Mouse (Mus musculus) bone marrow, adult 2 months (tissue): ENCODE results near the gene Tacc2. TPM values are rescaled to one million over a fixed set of nuclear protein-coding genes. Genes with fewer than 3 reads are reported as not detected.

Experiments used
- H3K27ac ChIP-seq: fragments of 200-500 bp; 2 replicates; pipeline ENCODE4 v1.5.1; 2012; ENCODE audit warnings: low read depth, mild to moderate bottlenecking, control low read depth, inconsistent platforms, low read length; ENCODE audit not compliant: control insufficient read depth, poor library complexity, insufficient read depth
- H3K4me1 ChIP-seq: fragments of 200-500 bp; 2 replicates; pipeline ENCODE4 v1.6.1; 2011; ENCODE audit warnings: low read length; ENCODE audit not compliant: control insufficient read depth, insufficient read depth
- H3K4me3 ChIP-seq: fragments of 200-500 bp; replicated peaks from 2 replicates; pipeline ENCODE3; 2011; ENCODE audit warnings: mild to moderate bottlenecking, low read depth, low read length, control low read depth; ENCODE audit not compliant: control insufficient read depth
- CTCF ChIP-seq: fragments of 200-500 bp; IDR thresholded peaks from 2 replicates; pipeline ENCODE4 v1.5.1; 2011; ENCODE audit warnings: low read length, control low read depth; ENCODE audit not compliant: control insufficient read depth, insufficient read depth
- POLR2A ChIP-seq: fragments of 200-500 bp; IDR thresholded peaks from 2 replicates; pipeline ENCODE4 v1.6.1; 2011; ENCODE audit warnings: low read depth, mild to moderate bottlenecking, control low read depth, low read length, borderline replicate concordance; ENCODE audit not compliant: control insufficient read depth
- WGBS: fragments of 180-500 bp; shearing (Covaris S2); methylation state at CpG from one replicate; pipeline ENCODE4 v1.1.7; 2018; 5-methylcytosine and 5-hydroxymethylcytosine counted together
- polyA plus RNA-seq: library from polyadenylated mRNA; stranded (reverse); fragments of >200 nt; gene quantifications from 2 replicates; pipeline ENCODE4 v1.2.4, GENCODE M21; 2011; ENCODE audit warnings: low replicate concordance; ENCODE audit not compliant: missing spikeins, insufficient read depth, insufficient read length

The Tacc2 gene
- polyA plus RNA-seq, 1 experiment: 12.0 TPM

DNA sequence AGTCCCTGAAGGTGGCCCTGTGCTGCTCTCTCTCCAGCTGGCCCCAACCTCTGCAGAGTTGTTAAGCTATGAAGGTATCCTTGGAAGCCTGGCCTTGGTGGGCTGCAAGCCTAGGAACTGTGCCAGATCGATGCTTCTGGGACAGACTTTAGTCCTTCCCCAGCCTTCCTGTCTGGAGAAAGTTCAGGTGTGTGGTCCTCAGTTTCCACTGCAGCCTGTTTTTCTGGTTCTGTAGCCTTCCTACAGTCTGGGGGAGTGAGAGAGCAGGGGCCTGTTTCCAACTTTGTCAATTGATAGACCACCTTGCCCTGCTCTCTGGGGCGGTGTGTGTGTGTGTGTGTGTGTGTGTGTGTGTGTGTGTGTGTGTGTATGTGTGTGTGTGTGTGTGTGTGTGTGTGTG, 114.7 kb downstream of the Tacc2 start:
- Histone ChIP-seq H3K4me1 (no peaks in the 10 kb centered on the region), H3K27ac (no peak overlapping the region), H3K4me3 (no peak overlapping the region)
- no peak for TF ChIP-seq CTCF
- WGBS: 67% methylated on average over 2 of the region's 2 CpGs

DNA sequence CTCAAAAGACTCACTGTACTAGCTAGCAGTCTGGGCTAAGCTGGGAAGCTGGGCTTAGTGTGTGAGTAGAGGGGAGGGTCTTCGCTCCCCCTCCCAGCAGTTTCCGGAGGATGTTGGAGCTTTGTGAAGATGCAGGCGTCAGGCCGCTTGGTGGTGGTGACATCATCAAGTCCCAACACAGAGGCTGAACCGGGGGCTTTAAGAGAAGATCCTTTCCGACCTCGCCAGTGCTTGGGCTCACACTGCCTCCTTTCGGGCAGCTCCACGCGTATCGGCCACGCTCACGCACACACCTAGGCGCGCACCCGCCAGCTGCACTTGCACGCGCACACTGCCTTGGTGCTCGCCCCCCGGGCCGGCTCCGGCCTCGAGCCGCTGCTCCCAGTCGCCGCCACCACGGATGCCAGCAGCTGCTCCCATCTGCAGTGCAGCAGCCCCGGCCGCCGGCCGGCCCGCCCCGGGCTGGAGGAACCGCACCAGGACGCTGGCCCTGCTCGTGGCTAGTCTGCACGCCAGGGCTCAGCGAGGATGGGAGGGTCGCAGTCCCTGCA, 115.2 kb downstream of the Tacc2 start:
- WGBS: 2% methylated on average over 39 of the region's 39 CpGs
- Histone ChIP-seq H3K4me3 (no peak overlapping the region), H3K27ac (no peak overlapping the region), H3K4me1 (no peaks in the 10 kb centered on the region)
- TF ChIP-seq CTCF: no peak
- TF ChIP-seq POLR2A: no peak

DNA sequence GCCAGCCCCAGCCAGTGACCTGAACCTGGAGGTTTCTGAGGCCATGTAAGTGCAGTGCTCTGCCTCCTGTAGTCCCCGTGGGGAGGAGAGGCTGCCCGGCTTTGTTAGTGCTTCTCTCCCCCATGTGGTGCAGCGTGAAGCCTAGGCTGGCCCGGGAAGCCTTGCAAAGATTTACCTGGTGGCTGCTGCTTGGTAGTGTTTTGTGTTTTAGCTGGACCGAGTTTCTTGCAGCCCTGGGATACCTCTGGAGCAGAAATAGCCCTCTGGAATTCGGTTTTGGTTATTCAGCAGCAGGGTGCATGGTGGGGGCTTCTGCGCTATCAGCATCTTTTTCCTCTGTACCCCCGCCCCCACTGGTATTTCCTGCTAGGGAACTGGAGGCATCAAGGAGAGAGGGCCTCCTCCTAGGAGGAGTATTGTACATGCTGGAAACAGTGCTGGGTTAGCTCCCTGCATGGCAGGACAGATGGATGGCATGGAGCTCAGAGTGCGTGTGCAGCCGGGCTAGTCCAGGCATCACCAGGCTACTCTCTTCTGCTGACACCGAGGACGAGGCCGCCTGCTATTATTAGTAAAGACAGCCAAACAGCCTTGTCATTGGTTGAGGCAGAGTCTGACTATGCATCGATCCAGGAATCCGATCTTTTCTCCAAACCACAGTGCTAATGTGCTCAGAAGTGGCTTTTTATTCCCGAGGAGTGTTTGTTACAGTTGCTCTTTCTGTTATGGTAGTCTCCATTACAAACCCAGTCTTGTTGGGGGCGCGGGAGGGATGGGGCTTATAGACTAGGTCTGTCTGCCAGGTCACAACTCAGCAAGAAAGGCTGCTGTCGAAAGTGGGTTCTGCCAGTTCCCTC, 115.9 kb downstream of the Tacc2 start:
- H3K4me1 ChIP-seq: no peaks in the 10 kb centered on the region
- no peak for TF ChIP-seq CTCF
- TF ChIP-seq POLR2A: no peak
- H3K4me3 ChIP-seq: no peak overlapping the region
- H3K27ac ChIP-seq: no peak overlapping the region
- WGBS: 51% methylated on average over 19 of the region's 19 CpGs

DNA sequence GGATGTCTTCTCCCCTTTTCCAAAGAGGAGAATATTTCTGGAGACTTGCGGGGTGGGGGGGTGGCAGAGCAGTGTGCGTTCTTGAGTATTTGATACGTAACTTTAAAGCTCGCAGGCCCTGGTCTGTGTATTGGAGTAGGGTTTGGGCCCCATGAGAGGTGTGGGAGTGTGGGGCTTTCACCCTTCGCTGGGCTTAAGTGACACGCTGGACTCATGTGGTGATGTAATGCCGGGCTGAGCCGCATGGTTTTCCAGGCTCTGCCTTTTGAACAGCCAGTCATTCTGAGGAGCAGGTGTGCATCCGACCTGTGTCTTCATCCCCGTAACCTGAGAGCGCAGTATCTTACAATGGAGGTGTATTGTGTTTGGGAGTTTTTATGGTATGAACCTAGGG, 116.6 kb downstream of the Tacc2 start:
- Histone ChIP-seq H3K27ac (no peak overlapping the region), H3K4me1 (no peaks in the 10 kb centered on the region), H3K4me3 (no peak overlapping the region)
- 87% methylated on average over 11 of the region's 11 CpGs for WGBS
- TF ChIP-seq POLR2A (no peak), CTCF (no peak)

DNA sequence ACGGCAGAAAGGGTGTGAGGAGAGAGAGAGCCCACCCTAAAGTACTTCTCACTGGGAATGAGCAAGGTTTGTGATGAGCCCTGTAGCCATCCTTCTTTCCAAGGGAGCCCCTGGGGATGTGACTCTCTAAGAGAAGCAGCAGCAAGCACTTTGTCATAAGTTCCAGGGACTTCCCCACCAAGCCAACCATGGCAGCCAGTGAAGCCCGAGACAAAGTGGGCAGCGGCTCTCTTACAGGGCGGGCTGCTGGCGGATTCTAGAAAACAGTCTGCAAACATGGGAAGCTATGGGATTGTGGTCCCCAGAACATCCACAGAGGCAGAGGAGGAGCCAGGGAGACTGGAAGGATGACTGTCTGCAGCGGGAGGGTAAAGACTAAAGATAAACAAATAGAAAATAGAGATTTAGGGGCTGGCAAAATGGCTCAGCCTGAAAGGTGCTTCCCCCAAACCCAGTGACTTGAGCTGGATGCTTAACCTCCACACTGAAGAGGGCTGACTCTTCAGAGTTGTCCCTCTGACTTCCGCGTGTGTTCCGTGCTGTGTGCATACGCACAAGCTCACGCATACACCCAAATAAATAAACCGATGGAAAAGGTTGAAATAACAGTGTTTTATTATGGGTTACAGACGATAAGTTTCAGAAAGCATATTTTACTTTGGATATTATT, 118.6 kb downstream of the Tacc2 start:
- H3K4me3 ChIP-seq: no peak overlapping the region
- H3K4me1 ChIP-seq: no peaks in the 10 kb centered on the region
- TF ChIP-seq CTCF: no peak
- TF ChIP-seq POLR2A: no peak
- no peak overlapping the region for H3K27ac ChIP-seq
- WGBS: 68% methylated on average over 13 of the region's 13 CpGs

DNA sequence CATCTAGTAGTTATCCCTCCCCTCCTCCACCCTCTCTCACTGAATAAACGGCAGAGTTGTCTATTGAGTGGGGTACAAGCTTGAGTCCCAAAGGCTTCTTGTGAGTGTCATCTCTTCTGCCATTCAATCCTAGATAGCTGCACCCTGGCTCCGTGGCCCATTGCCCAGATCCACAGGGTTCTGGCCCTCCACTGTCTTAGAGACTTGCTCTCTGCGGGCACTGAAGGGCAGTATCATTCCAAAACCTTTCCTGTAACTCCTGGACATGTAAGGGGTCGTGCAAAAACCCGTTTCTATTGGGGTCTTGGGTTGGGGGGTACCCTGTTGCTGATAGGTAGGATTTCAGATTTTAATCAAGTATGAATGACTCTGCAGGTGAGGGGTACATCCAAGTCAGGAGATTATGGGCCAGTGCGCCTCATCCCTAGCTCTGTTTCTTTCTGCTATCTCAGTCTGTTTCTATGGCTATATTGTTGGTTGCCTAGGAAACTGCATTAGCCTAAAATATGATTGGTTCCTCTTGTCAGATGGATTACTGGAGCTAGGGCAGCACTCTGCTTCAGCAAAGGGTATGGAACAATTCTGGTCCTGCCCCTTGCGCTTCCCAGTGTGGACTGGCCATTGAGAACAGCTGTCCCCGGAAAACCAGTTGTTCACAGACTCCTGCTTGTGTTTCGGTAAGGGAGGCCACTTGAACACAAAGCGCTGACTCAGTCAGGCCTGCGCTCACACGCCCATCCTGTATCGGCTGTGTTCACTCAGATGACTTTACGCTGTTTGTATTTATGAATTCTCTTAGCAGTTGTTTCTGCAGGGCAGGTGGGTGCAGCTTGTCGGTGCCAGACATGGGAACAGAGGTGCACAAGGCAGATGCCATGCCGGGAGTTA, 119.4 kb downstream of the Tacc2 start:
- WGBS: 87% methylated on average over 16 of the region's 16 CpGs
- H3K4me3 ChIP-seq: no peak overlapping the region
- no peak overlapping the region for H3K27ac ChIP-seq
- H3K4me1 ChIP-seq: no peaks in the 10 kb centered on the region
- TF ChIP-seq CTCF: no peak
- TF ChIP-seq POLR2A: no peak

DNA sequence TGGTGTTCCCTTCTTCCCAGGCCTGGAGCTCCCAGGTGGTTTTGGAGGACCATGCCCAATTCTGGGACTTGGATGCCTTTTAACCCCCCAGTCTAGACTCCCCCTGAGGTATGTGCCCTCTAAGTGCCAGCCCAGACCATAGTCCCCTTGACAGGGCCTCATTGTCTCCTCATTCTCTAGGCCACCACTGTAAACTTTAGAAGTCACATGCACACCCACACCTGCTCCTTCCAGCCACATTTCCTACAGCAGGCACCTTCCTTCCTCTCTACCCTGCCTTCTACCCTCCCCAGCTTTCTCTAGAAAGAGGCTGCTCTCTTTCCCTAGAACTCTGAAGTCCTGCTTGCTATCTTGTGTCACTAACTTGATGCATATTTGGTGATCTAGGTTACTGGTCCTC, 121.2 kb downstream of the Tacc2 start:
- Histone ChIP-seq H3K4me1 (no peaks in the 10 kb centered on the region; the same call in 1 of the 2 replicates), H3K4me3 (no peak overlapping the region), H3K27ac (no peak overlapping the region)
- no peak for TF ChIP-seq POLR2A
- TF ChIP-seq CTCF: no peak

DNA sequence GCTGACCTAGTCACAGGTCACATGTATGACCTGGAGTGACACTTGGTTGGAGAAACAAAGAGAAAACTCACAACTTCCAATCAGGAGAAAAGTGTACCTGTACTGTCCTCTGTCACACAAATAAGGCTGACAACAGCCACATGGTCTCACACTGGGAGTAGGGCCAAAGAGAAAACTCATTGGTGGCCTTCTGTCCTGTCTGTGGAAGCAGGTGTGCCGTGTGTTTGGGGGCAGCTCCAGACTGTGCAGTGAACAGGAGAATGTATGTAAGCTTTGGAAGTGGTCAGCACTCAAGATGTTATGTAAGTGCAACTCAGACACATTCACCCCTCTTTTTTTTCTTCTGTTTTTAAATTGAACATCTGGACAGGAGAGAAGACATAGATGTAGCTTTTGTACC, 124.1 kb downstream of the Tacc2 start:
- no peak overlapping the region for H3K27ac ChIP-seq
- H3K4me3 ChIP-seq: no peak overlapping the region
- no peak for TF ChIP-seq POLR2A
- TF ChIP-seq CTCF: no peak
- 70% methylated on average over 1 of the region's 1 CpGs for WGBS
- H3K4me1 ChIP-seq: no peaks in the 10 kb centered on the region; the same call in 1 of the 2 replicates
